Mouse (Mus musculus) CH12.LX (cell line): ENCODE data around the gene Gtf2b. TPM values are rescaled to one million over a fixed set of nuclear protein-coding genes. Genes with fewer than 3 reads are reported as not detected.

Source experiments
- DNase-seq: peaks from one replicate; pipeline ENCODE4 v3.0.0-alpha.2; 2013; ENCODE audit errors: extremely low read depth
- H3K27ac ChIP-seq: 2 replicates; pipeline ENCODE4 v1.5.1; 2012; ENCODE audit warnings: low read depth, mild to moderate bottlenecking, control low read depth, moderate library complexity; ENCODE audit not compliant: insufficient read depth
- H3K27me3 ChIP-seq: replicated peaks from 2 replicates; pipeline ENCODE3; 2012; ENCODE audit warnings: inconsistent platforms
- H3K36me3 ChIP-seq, 2 experiments: replicated peaks in 1 of 2; 2 replicates each; pipeline versions ENCODE3 to v1.6.1; 2012; ENCODE audit warnings: inconsistent platforms in 1 of 2, low read length in 1 of 2, mild to moderate bottlenecking in 1 of 2, mixed read lengths in 1 of 2, moderate library complexity in 1 of 2; ENCODE audit not compliant: control insufficient read depth in 1 of 2, insufficient read depth in 1 of 2
- H3K4me1 ChIP-seq, 2 experiments: 2 replicates each; pipeline ENCODE4 v1.6.1; 2012; ENCODE audit warnings: inconsistent platforms in 1 of 2, moderate library complexity in 1 of 2; ENCODE audit not compliant: insufficient read depth in 2 of 2, control insufficient read depth in 1 of 2
- H3K4me2 ChIP-seq: 2 replicates; pipeline ENCODE4 v1.6.1; 2012; ENCODE audit warnings: low read depth, mild to moderate bottlenecking, control low read depth; ENCODE audit not compliant: poor library complexity, insufficient read depth, severe bottlenecking
- H3K4me3 ChIP-seq, 3 experiments: fragments of 150-350 bp in 1 of 3; sonication (generic) in 1 of 3; replicated peaks in 1 of 3; 2 replicates each; pipeline versions ENCODE3 to v1.5.1; 2011 to 2012; ENCODE audit warnings: low read depth in 2 of 3, low read length in 2 of 3, mild to moderate bottlenecking in 2 of 3, moderate library complexity in 2 of 3, control low read depth in 1 of 3, improper control_type of control experiment in 1 of 3, inconsistent platforms in 1 of 3, mixed read lengths in 1 of 3; ENCODE audit not compliant: poor library complexity in 1 of 3
- H3K79me2 ChIP-seq: replicated peaks from 2 replicates; pipeline ENCODE4 v1.6.1; 2012; ENCODE audit warnings: mild to moderate bottlenecking, moderate library complexity; ENCODE audit not compliant: control insufficient read depth, poor library complexity, insufficient read depth, severe bottlenecking; ENCODE audit errors: extremely low read depth
- H3K9ac ChIP-seq: 2 replicates; pipeline ENCODE4 v1.6.1; 2012; ENCODE audit warnings: low read depth, mild to moderate bottlenecking, control low read depth, moderate library complexity; ENCODE audit not compliant: insufficient read depth
- H3K9me3 ChIP-seq: replicated peaks from 2 replicates; pipeline ENCODE3; 2012; ENCODE audit warnings: low read length, inconsistent platforms, mixed read lengths
- BHLHE40 ChIP-seq: IDR thresholded peaks from 2 replicates; pipeline ENCODE4 v1.6.1; 2011; ENCODE audit warnings: mild to moderate bottlenecking, low read depth, low read length, improper control_type of control experiment
- CHD1 ChIP-seq: IDR thresholded peaks from 2 replicates; pipeline ENCODE4 v1.6.1; 2012; ENCODE audit warnings: low read depth, low read length, improper control_type of control experiment, inconsistent platforms
- CHD2 ChIP-seq: IDR thresholded peaks from 2 replicates; pipeline ENCODE4 v1.6.1; 2011; ENCODE audit warnings: low read length, improper control_type of control experiment
- CTCF ChIP-seq, 2 experiments: IDR thresholded peaks in 1 of 2; conservative IDR thresholded peaks in 1 of 2; 2 replicates each; pipeline ENCODE4 v1.5.1; 2011 to 2012; ENCODE audit warnings: low read depth in 2 of 2, low read length in 2 of 2, improper control_type of control experiment in 1 of 2, inconsistent platforms in 1 of 2, mild to moderate bottlenecking in 1 of 2, moderate library complexity in 1 of 2
- E2F4 ChIP-seq: IDR thresholded peaks from 2 replicates; pipeline ENCODE4 v1.6.1; 2011; ENCODE audit warnings: low read depth, low read length, improper control_type of control experiment; ENCODE audit not compliant: insufficient replicate concordance
- ELF1 ChIP-seq: IDR thresholded peaks from 2 replicates; pipeline ENCODE4 v1.6.1; 2014; ENCODE audit warnings: low read depth, mild to moderate bottlenecking, inconsistent platforms, low read length, improper control_type of control experiment
- EP300 ChIP-seq: IDR thresholded peaks from 2 replicates; pipeline ENCODE4 v1.6.1; 2011; ENCODE audit warnings: low read length, improper control_type of control experiment
- ETS1 ChIP-seq: conservative IDR thresholded peaks from 2 replicates; pipeline ENCODE4 v1.6.1; 2012; ENCODE audit warnings: low read depth, mild to moderate bottlenecking, inconsistent platforms, low read length, improper control_type of control experiment, moderate library complexity
- GABPA ChIP-seq: IDR thresholded peaks from 2 replicates; pipeline ENCODE4 v1.6.1; 2012; ENCODE audit warnings: low read depth, low read length, improper control_type of control experiment, inconsistent platforms; ENCODE audit not compliant: insufficient replicate concordance
- HCFC1 ChIP-seq: IDR thresholded peaks from 2 replicates; pipeline ENCODE4 v1.6.1; 2012; ENCODE audit warnings: low read depth, mild to moderate bottlenecking, inconsistent platforms, low read length, improper control_type of control experiment
- IRF4 ChIP-seq: IDR thresholded peaks from 2 replicates; pipeline ENCODE4 v1.6.1; 2014; ENCODE audit warnings: low read depth, mild to moderate bottlenecking, inconsistent platforms, low read length, improper control_type of control experiment
- JUN ChIP-seq: IDR thresholded peaks from 2 replicates; pipeline ENCODE4 v1.6.1; 2011; ENCODE audit warnings: low read depth, mild to moderate bottlenecking, low read length, improper control_type of control experiment, moderate library complexity; ENCODE audit not compliant: insufficient read depth
- JUND ChIP-seq: conservative IDR thresholded peaks from 2 replicates; pipeline ENCODE4 v1.6.1; 2011; ENCODE audit warnings: low read depth, low read length, improper control_type of control experiment
- KAT2A ChIP-seq: IDR thresholded peaks from 2 replicates; pipeline ENCODE4 v1.6.1; 2012; ENCODE audit warnings: low read length, improper control_type of control experiment, inconsistent platforms; ENCODE audit not compliant: insufficient replicate concordance
- MAFK ChIP-seq: IDR thresholded peaks from 2 replicates; pipeline ENCODE4 v1.6.1; 2011; ENCODE audit warnings: low read length, improper control_type of control experiment; ENCODE audit not compliant: insufficient replicate concordance
- MAX ChIP-seq: IDR thresholded peaks from 2 replicates; pipeline ENCODE4 v1.6.1; 2011; ENCODE audit warnings: low read length, improper control_type of control experiment
- MAZ ChIP-seq: IDR thresholded peaks from 2 replicates; pipeline ENCODE4 v1.6.1; 2012; ENCODE audit warnings: low read depth, mild to moderate bottlenecking, inconsistent platforms, low read length, improper control_type of control experiment, moderate library complexity
- MEF2A ChIP-seq: IDR thresholded peaks from 2 replicates; pipeline ENCODE4 v1.6.1; 2014; ENCODE audit warnings: low read depth, mild to moderate bottlenecking, inconsistent platforms, low read length, improper control_type of control experiment, borderline replicate concordance
- MXI1 ChIP-seq: IDR thresholded peaks from 2 replicates; pipeline ENCODE4 v1.6.1; 2011; ENCODE audit warnings: mild to moderate bottlenecking, low read depth, low read length, improper control_type of control experiment
- MYC ChIP-seq: IDR thresholded peaks from 2 replicates; pipeline ENCODE4 v1.6.1; 2011; ENCODE audit warnings: low read depth, mild to moderate bottlenecking, improper control_type of control experiment, low read length
- NELFE ChIP-seq: IDR thresholded peaks from 2 replicates; pipeline ENCODE4 v1.6.1; 2011; ENCODE audit warnings: low read depth, low read length, improper control_type of control experiment
- NRF1 ChIP-seq: IDR thresholded peaks from 2 replicates; pipeline ENCODE4 v1.6.1; 2014; ENCODE audit warnings: low read depth, mild to moderate bottlenecking, inconsistent platforms, low read length, improper control_type of control experiment, moderate library complexity
- PAX5 ChIP-seq: IDR thresholded peaks from 2 replicates; pipeline ENCODE4 v1.6.1; 2012; ENCODE audit warnings: low read length, inconsistent platforms, mixed read lengths
- POLR2A ChIP-seq: IDR thresholded peaks from 2 replicates; pipeline ENCODE4 v1.6.1; 2011; ENCODE audit warnings: low read depth, mild to moderate bottlenecking, improper control_type of control experiment, low read length
- POLR2AphosphoS2 ChIP-seq: IDR thresholded peaks from 2 replicates; pipeline ENCODE4 v1.6.1; 2011; ENCODE audit warnings: low read depth, low read length, improper control_type of control experiment
- RAD21 ChIP-seq: IDR thresholded peaks from 2 replicates; pipeline ENCODE4 v1.6.1; 2011; ENCODE audit warnings: low read depth, mild to moderate bottlenecking, low read length, improper control_type of control experiment, moderate library complexity
- RCOR1 ChIP-seq: conservative IDR thresholded peaks from 2 replicates; pipeline ENCODE4 v1.6.1; 2012; ENCODE audit warnings: low read depth, mild to moderate bottlenecking, inconsistent platforms, low read length, improper control_type of control experiment
- SIN3A ChIP-seq: IDR thresholded peaks from 2 replicates; pipeline ENCODE4 v1.6.1; 2012; ENCODE audit warnings: low read length, improper control_type of control experiment, inconsistent platforms
- SMC3 ChIP-seq: IDR thresholded peaks from 2 replicates; pipeline ENCODE4 v1.6.1; 2011; ENCODE audit warnings: low read depth, low read length, improper control_type of control experiment
- TBP ChIP-seq: conservative IDR thresholded peaks from 2 replicates; pipeline ENCODE4 v1.6.1; 2011; ENCODE audit warnings: low read depth, low read length, improper control_type of control experiment
- TCF12 ChIP-seq: IDR thresholded peaks from 2 replicates; pipeline ENCODE4 v1.6.1; 2014; ENCODE audit warnings: low read depth, mild to moderate bottlenecking, inconsistent platforms, low read length, improper control_type of control experiment
- UBTF ChIP-seq: IDR thresholded peaks from 2 replicates; pipeline ENCODE4 v1.6.1; 2012; ENCODE audit warnings: low read depth, mild to moderate bottlenecking, inconsistent platforms, low read length, improper control_type of control experiment, moderate library complexity
- USF1 ChIP-seq: IDR thresholded peaks from 2 replicates; pipeline ENCODE4 v1.6.1; 2014; ENCODE audit warnings: low read depth, mild to moderate bottlenecking, inconsistent platforms, low read length, improper control_type of control experiment
- USF2 ChIP-seq: conservative IDR thresholded peaks from 2 replicates; pipeline ENCODE4 v1.6.1; 2011; ENCODE audit warnings: low read depth, low read length, improper control_type of control experiment
- ZC3H11A ChIP-seq: IDR thresholded peaks from 2 replicates; pipeline ENCODE4 v1.6.1; 2012; ENCODE audit warnings: low read depth, mild to moderate bottlenecking, inconsistent platforms, low read length, improper control_type of control experiment
- ZKSCAN1 ChIP-seq: IDR thresholded peaks from 2 replicates; pipeline ENCODE4 v1.6.1; 2012; ENCODE audit warnings: low read depth, inconsistent platforms, low read length, improper control_type of control experiment, borderline replicate concordance
- ZMIZ1 ChIP-seq: IDR thresholded peaks from 2 replicates; pipeline ENCODE4 v1.6.1; 2012; ENCODE audit warnings: low read depth, mild to moderate bottlenecking, inconsistent platforms, low read length, improper control_type of control experiment
- ZNF384 ChIP-seq: IDR thresholded peaks from 2 replicates; pipeline ENCODE4 v1.6.1; 2012; ENCODE audit warnings: low read depth, low read length, improper control_type of control experiment, inconsistent platforms
- dilution Hi-C: fragments of 300-500 bp; cut with MboI; formaldehyde crosslinking; loops from 2 replicates; pipeline ENCODE4 v1.14.3; 2020; ENCODE audit warnings: low sequenced_read_pairs; ENCODE audit not compliant: extremely low pct_unique_long_range_greater_than_20kb, extremely low pct_ligation_motif_present
- in situ Hi-C: fragments of 300-500 bp; cut with MboI; formaldehyde crosslinking; loops from 3 replicates; pipeline ENCODE4 v1.14.3; 2019; ENCODE audit warnings: low sequenced_read_pairs, low pct_ligation_motif_present, low pct_unique_long_range_greater_than_20kb, mixed read lengths
- polyA plus RNA-seq: library from polyadenylated mRNA; unstranded; fragments of >175 nt; gene quantifications from 2 replicates; pipeline ENCODE4 v1.2.1, GENCODE M21; 2012; ENCODE audit warnings: low read depth; ENCODE audit not compliant: insufficient read length
- total RNA-seq, 2 experiments: library from RNA; depleted of rRNA; stranded (reverse); fragments of 300-350 nt in 1 of 2; fragments of >200 nt in 1 of 2; gene quantifications; 2 replicates each; pipeline ENCODE4 v1.2.3; 2012 to 2014

Gene Gtf2b
- total and polyA plus RNA-seq, 3 experiments: 120 to 297 (median 138) TPM

GRCm38 (mm10) chr3:142743973-142744898 lies 20.6 kb upstream of the Gtf2b start:
- no peaks in the 10 kb centered on the region for H3K9me3 ChIP-seq
- DNase-seq: peak; percentile 90
- no peak overlapping the region for H3K4me3 ChIP-seq
- H3K79me2 ChIP-seq: no peaks in the 10 kb centered on the region
- H3K9ac ChIP-seq: no peak overlapping the region
- in situ Hi-C loops: no loop called here
- H3K36me3 ChIP-seq: peaks cover 0 to 37% of the 10 kb centered on the region in 2 experiments
- dilution Hi-C loops: no loop called here
- no peaks in the 10 kb centered on the region for H3K27me3 ChIP-seq
- H3K4me2 ChIP-seq: no peak overlapping the region
- 0 out of 2 replicates have a peak, but pooled peaks have one; percentile 13 for TF ChIP-seq MAZ
- TF ChIP-seq USF2: no peak
- no peak for TF ChIP-seq ETS1
- TF ChIP-seq ELF1: peak; percentile 48; the same call in 1 of the 2 replicates
- no peak; the same call in 1 of the 2 replicates for TF ChIP-seq MAX
- TF ChIP-seq CTCF (conservative IDR thresholded peaks at IDR 0.05 in 1 of 2, IDR thresholded peaks at IDR 0.05 in 1 of 2; ENCODE audit: low read depth in 2 of 2, low read length in 2 of 2): peak; percentile 96 to 99
- peak; percentile 41; the same call in 1 of the 2 replicates for TF ChIP-seq TCF12
- TF ChIP-seq MXI1: no peak
- no peak for TF ChIP-seq UBTF
- TF ChIP-seq PAX5: no peak
- no peak for TF ChIP-seq ZNF384
- TF ChIP-seq ZMIZ1: no peak
- no peak for TF ChIP-seq NRF1
- no peak for TF ChIP-seq CHD1
- TF ChIP-seq MYC: 0 out of 2 replicates have a peak, but pooled peaks have one; percentile 65
- peak; percentile 44; the same call in 1 of the 2 replicates for TF ChIP-seq NELFE
- TF ChIP-seq EP300: no peak
- peak; percentile 54 for TF ChIP-seq RAD21
- no peak for TF ChIP-seq POLR2A
- TF ChIP-seq SIN3A: no peak
- TF ChIP-seq CHD2: no peak
- no peak for TF ChIP-seq HCFC1
- 0 out of 2 replicates have a peak, but pooled peaks have one; percentile 24 for TF ChIP-seq MEF2A
- TF ChIP-seq RCOR1: no peak
- TF ChIP-seq TBP: no peak
- TF ChIP-seq JUN: no peak
- no peak for TF ChIP-seq ZC3H11A
- TF ChIP-seq IRF4: 0 out of 2 replicates have a peak, but pooled peaks have one; percentile 20
- TF ChIP-seq JUND: no peak; the same call in 1 of the 2 replicates
- peak; percentile 72 for TF ChIP-seq SMC3
- TF ChIP-seq KAT2A: no peak
- TF ChIP-seq ZKSCAN1: no peak
- no peak for TF ChIP-seq E2F4
- TF ChIP-seq GABPA: no peak
- TF ChIP-seq BHLHE40: no peak
- no peak for TF ChIP-seq MAFK
- TF ChIP-seq USF1: no peak
- no peak for TF ChIP-seq POLR2AphosphoS2
- TF ChIP-seq, all 38 proteins: peak for 10
- Histone ChIP-seq H3K4me1 (0 out of 4 replicates have a peak, but pooled peaks cover 0 to under 1% of the 10 kb centered on the region in 2 experiments), H3K27ac (no peak overlapping the region)
